Mouse (Mus musculus): Measurements from ENCODE around the gene Ugt1a6b. TPM values are rescaled to one million over a fixed set of nuclear protein-coding genes. Genes with fewer than 3 reads are reported as not detected.
"Not testable (repeated sequence)": the region's sequence is repeated elsewhere in the genome, so short reads cannot be mapped to it uniquely, and the experiment has no call there.

Gene Ugt1a6b
- total RNA-seq, 2 experiments from 2014 or later: 0.17 to 0.46 TPM

DNA sequence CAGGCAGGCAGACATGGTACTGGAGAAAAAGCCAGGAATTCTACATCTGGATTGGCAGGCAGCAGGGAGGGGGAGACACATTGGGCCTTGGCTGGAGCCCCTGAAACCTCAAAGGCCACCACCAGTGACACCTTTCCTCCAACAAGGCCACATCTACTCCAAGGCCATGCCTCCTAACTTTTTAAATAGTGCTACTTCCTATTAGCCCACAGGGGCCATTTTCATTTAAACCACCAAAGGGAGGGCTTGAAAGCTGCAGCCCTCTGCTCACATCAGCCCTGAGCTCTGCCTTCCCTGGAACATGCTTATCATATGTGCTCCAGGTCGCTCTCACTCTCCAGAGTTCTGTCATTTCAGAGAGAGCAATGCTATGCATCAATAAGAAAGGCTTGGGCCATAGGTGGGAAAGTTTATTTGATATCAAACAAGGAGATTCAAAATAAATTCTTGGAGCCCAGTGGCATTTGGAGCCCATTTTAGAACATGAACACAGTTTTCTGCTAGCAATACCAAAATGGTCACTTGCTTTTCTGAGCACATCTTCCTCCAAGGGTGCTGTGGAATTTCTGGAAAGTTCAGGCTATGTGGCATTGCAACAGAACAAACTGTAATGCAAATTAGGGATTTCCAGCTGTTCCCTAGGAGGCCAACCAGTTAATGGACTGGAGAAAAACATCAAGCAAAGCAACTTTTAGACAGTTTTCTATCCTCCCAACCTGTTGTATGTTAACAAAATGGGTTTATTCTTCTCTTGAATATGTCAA lies 1.8 kb downstream of the Ugt1a6b start:
- H3K27ac ChIP-seq: no peak overlapping the region
- TF ChIP-seq CTCF (IDR thresholded peaks at IDR 0.05): no peak
- DNase-seq: no peak
- H3K4me3 ChIP-seq: no peak overlapping the region
- intact Hi-C loops (cut with DNase I): no loop called here

DNA sequence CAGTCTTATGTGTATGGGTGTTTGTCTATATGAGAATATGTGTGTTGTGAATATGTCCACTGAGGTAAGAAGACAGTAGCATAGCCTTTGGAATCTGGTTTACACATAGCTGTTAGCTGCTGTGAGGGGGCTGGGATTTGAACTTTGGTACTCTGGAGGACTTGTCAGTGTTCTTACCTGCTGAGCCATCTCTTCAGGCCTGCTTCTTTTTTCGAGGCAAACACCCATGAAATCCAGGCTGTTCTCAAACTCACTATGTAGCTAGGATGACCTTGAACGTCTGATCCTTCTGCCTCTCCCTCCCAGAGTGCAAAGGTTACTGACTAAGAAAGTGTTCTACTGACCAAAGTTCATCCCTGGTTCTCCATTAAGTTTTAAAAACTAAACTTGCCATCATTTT lies 2.6 kb downstream of the Ugt1a6b start:
- DNase-seq: no peak
- Histone ChIP-seq H3K4me3 (no peak overlapping the region), H3K27ac (no peak overlapping the region)
- intact Hi-C loops (cut with DNase I): no loop called here
- TF ChIP-seq CTCF (IDR thresholded peaks at IDR 0.05): no peak

DNA sequence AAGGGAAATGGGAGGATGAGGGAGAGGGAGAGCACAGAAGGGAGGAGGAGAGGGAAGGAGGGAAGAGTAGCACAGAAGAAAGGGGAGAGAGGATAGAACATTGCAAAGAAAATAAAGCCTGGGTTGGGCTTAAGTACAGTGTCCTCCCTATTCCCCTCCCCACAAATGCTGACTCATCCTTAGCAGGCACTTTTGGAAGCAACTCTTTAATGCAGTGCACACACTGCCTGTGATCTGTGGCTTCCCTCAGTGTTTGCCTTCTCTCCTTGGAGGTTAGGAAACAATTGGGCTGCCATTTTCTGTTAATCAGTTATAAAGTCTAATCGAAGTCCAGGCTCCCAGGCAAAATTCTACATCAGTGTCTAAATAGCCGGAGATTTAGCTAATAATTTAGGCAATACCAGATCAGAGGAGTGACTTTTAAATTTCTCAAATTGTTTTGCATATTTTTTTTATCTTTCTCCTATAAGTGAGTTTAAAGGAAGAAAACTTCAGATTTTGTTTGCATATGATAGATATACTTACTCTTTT lies 6.0 kb downstream of the Ugt1a6b start:
- DNase-seq; H3K4me3 ChIP-seq; H3K27ac ChIP-seq; intact Hi-C loops (cut with DNase I): not testable (repeated sequence)

DNA sequence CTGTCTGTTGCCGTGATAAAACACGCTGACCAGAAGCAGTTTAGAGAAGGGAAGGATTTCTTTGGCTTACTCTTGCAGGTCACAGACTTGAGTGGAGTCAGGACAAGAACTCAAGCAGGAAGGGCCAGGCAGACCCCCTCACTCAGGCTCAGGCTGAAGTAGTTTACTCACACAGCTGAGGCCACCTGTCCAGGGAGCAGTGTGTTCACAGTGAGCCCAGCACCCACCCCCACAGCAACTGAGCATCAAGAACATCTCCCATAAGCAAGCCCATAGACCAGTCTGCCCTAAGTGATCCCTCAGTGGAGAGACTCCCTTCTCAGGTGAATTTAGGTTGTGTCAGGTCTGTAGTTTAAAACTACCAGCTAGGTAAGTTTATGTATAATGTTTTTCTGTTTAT lies 6.6 kb downstream of the Ugt1a6b start:
- H3K27ac ChIP-seq; intact Hi-C loops (cut with DNase I); H3K4me3 ChIP-seq; DNase-seq: not testable (repeated sequence)

DNA sequence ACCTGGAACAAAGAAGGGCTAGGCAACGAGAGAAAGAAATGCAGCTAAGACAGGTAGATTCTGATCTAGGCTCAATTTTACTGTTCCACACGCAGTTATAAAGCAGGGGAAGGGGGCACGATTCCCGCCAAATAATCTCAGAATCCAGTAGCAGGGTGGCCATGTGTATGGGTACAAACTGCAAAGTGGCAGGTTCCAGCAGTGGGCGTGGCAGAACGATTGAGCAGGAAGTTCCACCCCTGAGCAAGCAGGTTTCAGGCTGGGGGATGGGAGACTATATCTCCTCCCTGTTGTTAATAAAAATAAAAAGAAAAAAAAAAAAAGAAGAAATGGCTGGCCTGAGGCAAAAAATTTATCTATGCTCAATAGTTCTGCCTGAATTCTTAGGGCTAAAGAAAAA lies 9.7 kb downstream of the Ugt1a6b start:
- DNase-seq; intact Hi-C loops (cut with DNase I); H3K4me3 ChIP-seq; H3K27ac ChIP-seq: not testable (repeated sequence)

DNA sequence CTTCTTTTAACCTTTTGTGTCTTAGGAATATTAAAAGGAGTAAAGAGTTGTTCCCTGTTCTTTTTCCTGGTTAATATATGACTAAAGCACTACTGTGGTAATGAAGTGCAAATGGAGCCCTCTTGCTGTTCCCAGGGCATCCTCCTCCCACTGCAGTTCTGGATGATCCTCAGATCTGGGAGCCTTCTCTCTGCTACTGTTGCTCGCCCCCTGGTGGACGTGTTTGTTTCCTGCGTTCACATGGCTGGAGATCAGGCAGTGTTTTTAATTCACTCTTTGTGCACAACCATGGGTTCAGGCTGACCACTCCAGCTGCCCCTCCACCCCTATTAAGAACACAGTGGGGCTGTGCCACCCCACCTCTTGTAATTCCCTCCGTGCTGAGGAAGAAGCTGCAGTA lies 17.5 kb downstream of the Ugt1a6b start:
- H3K27ac ChIP-seq; intact Hi-C loops (cut with DNase I); DNase-seq; H3K4me3 ChIP-seq: not testable (repeated sequence)
- peak; percentile 29; the same call in 1 of the 2 replicates for TF ChIP-seq CTCF (IDR thresholded peaks at IDR 0.05)

DNA sequence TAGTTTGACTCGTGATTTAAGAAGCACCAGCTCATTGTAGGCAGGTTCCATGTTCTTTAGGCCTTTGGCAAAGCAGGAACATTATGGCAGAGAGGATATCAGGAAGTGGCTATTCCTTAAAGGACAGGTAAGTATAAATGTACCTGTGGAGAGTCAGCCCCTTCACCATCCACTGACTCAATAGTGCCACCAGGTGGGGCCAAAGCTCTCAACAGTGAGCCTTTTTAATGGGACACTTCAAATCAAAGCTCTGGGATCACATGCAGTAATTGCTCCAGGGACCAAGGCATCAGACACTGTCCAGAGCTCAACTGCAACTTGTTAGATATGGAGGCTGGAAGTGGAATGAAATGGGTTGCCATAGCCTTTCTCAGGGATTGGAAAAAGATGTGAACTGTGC lies 18.5 kb downstream of the Ugt1a6b start:
- H3K27ac ChIP-seq; intact Hi-C loops (cut with DNase I); H3K4me3 ChIP-seq; DNase-seq: not testable (repeated sequence)
- TF ChIP-seq CTCF (IDR thresholded peaks at IDR 0.05): peak; percentile 11; the same call in 1 of the 2 replicates

DNA sequence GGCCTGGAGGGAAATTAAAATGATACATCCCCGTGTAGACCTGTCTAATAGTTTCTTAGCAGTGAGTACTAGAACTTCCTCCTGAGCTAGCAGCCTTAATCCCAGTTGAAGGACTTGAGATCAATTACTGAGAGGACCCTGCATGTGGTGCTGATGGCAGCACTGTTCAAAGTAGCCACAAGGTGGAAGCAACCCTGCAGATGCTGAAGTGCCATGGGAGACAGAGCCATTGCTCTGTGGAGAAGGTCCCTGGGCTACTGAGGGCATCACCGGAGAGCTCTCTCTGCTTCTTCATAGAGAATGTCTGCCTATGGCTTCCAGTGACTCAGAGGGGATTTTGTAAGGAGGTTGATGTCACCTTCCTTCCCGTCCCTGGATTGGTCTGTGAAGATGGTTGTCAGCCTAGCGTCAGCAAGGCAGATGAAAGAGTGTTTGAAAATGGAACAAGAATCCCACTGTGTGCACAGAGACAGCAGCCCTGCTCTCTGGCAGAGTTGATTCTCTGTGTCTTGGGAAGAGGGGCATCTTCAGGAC lies 22.8 kb downstream of the Ugt1a6b start:
- DNase-seq; H3K4me3 ChIP-seq; H3K27ac ChIP-seq; intact Hi-C loops (cut with DNase I): not testable (repeated sequence)
- TF ChIP-seq CTCF (IDR thresholded peaks at IDR 0.05): 0 out of 2 replicates have a peak, but pooled peaks have one; percentile 4

DNA sequence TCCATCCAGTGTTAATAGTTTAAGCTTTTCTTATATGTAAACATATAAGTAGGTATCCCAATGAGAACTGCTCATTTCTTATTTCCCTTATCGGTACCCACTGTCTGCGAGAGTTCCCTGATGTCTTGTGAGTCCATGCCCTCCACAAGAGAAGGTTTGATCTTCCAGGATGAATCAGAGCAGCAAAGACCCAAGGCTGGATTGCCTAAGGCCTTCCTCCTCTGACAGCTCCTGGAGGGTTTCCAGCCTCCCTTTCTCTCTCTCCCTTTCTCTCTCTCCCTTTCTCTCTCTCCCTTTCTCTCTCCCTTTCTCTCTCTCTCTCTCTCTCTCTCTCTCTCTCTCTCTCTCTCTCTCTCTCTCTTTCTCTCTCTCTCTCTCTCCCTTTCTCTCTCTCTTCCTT lies 26.0 kb downstream of the Ugt1a6b start:
- DNase-seq; intact Hi-C loops (cut with DNase I); H3K4me3 ChIP-seq; H3K27ac ChIP-seq: not testable (repeated sequence)

DNA sequence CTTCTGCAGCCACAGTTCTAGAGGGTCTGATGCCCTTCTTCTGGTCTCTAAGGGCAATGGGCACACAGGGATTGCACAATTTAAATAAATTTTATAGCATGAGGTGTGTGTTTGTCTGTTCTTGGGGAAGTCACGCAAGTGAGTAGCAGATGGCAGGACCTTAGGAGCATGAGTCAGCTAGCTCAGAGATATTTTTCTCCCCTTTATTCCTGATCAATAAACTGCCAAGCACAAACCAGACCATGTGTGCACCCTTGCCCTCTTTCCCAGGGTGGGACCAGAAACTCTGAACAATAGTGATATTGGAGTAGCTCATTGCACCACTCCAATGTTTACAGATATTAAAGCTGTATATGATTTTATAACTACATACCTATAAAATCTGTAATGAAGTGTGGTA lies 27.2 kb downstream of the Ugt1a6b start:
- H3K27ac ChIP-seq; intact Hi-C loops (cut with DNase I); DNase-seq: not testable (repeated sequence)

DNA sequence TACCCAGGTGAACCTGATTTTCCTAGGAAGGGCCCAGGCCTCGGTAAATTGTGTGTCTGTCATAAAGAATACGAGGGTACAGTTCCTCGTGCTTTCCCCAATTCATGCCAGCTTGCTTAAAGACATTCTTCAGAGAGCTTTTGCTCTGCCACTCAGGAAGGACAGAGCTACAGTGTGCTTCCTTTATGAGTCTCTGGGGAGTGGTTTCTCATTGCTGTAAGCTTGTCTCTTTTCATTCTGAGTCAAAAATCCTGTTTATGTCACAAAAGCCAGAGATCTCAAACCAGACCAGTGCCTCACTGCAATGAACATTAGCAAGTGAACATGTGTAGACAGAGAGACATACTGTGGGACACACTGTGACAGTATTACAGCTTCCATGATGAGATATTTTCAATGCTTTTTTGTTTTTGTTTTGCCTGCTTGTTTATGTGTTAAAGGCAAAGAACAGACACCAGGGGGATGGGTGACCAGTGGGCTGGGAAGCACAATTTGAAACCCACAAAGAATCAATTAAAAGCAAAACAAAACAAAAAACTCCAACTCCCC lies 30.9 kb downstream of the Ugt1a6b start:
- no peak for DNase-seq
- intact Hi-C loops (cut with DNase I): no loop called here
- H3K27ac ChIP-seq: peak overlapping the region; percentile 40; the same call in 1 of the 2 replicates
- H3K4me3 ChIP-seq: no peak overlapping the region
- TF ChIP-seq CTCF (IDR thresholded peaks at IDR 0.05): no peak

More for the DNA sequence above, 27.2 kb downstream of the Ugt1a6b start:
- H3K4me3 ChIP-seq: not testable (repeated sequence)

DNA sequence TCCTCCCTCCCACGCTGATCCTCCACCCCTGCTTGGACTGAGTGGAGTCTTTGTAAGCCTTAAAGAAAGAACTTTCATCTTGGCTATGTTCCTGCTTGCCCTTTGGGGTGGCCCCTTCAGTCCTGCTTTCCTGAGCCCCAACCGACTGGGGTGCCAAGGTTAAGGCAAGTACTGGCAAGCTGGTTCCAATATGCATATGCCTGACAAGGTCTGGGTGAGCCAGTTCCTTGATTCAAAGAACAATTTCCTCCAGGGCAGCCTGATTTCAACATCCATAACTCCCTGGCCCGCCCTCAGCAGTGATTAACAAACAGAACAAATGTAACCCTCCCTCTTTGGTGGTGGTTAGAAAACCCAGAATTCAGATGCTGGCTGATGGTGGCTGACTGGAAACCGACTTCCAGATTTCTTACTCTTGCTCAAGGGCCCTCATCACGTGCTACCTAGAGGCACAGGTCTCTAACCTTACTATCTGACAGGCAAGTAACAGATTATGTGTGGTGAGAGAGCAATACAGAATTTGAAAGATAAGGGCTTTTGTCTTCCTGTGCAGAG lies 31.5 kb downstream of the Ugt1a6b start, which contains the start of gene Ugt1a6a:
Ugt1a6a (plus strand) TSS at position 353 of the 555 bp plus-strand sequence.
- H3K4me3 ChIP-seq; intact Hi-C loops (cut with DNase I): not testable (repeated sequence)
- H3K27ac ChIP-seq: peak within 1 kb of the TSS; percentile 54
- peak; percentile 18 for DNase-seq

DNA sequence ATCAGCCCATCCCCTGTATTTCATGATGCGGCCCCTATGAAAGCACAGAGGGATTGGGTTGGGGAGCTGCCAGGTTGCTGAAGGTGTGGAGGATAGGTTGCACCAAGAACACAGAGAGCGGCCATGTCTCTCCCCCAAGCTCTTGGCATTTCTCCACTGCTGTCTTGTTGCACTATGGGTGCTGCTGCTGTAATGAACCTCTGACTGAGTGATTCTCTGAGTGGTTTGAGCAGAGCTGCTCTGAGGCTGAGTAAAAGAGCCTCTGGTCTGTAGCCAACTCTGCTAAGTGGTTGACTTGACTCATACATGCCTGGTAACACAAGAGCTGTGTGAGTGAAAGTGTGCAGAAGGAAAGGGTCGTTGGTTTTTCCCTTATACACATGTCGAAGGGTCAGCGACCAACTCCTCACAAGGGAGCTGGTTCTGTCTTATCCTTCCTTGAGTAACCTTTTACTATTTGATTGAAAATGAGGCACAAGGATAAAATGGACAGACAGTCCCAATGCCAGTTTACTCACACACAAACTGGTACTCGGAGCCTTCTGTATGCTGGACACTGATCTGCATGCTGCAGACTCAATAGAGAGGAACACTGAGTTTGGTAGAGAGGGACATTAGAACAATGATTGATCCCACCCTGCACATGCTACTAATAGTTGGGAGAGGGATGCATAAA lies 32.3 kb downstream of the Ugt1a6b start:
- DNase-seq; intact Hi-C loops (cut with DNase I); H3K4me3 ChIP-seq; H3K27ac ChIP-seq: not testable (repeated sequence)
